Mouse (Mus musculus) bone marrow, adult 2 months (tissue): ENCODE results near the gene Mgarp.

ENCODE experiments used
- CTCF ChIP-seq: fragments of 200-500 bp; IDR thresholded peaks from 2 replicates; pipeline ENCODE4 v1.5.1; 2011; ENCODE audit warnings: low read length, control low read depth; ENCODE audit not compliant: control insufficient read depth, insufficient read depth
- POLR2A ChIP-seq: fragments of 200-500 bp; IDR thresholded peaks from 2 replicates; pipeline ENCODE4 v1.6.1; 2011; ENCODE audit warnings: low read depth, mild to moderate bottlenecking, control low read depth, low read length, borderline replicate concordance; ENCODE audit not compliant: control insufficient read depth

- TF ChIP-seq CTCF (no peak), POLR2A (no peak)
Observed at GRCm38 (mm10) chr3:51399531-51399930, 3.0 kb upstream of the Mgarp start.
